Mouse (Mus musculus): ENCODE measurements around the gene Zkscan6.

Gene Zkscan6

DNA sequence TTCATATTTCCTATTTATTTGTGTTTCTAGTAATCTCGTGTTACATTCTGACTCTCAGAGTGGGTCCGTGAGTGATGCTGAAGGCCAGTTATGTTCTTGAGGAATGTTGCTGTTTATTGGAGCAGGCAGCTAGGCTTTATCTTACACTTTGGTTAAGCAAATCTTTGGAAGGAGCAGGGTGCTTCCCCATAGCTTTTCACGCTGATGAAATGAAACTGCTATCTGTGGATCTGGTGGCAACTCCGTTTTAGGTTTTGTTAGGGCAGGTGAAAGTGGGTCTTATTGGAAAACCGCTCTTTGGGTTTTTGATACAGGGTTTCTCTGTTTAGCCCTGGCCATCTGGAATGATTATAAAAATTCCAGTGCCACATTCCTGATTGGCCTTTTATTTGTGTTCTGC, 5.1 kb downstream of the Zkscan6 start:
- CTCF ChIA-PET = no interaction called here

DNA sequence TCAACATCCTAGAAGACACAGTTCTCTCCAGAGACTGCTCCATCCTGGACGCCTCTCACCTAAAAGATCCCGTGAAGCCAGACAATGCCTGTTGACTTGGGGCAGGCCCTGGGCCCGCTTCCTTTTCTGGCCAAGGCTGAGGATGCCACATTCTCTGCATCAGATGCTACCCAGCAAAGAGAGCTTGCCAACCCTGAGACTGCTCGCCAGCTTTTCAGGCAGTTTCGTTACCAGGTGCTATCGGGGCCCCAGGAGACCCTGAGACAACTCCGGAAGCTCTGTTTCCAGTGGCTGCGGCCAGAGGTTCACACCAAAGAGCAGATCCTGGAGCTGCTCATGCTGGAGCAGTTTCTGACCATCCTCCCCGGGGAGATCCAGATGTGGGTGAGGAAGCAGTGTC, 7.4 kb downstream of the Zkscan6 start:
- CTCF ChIA-PET = no interaction called here

DNA sequence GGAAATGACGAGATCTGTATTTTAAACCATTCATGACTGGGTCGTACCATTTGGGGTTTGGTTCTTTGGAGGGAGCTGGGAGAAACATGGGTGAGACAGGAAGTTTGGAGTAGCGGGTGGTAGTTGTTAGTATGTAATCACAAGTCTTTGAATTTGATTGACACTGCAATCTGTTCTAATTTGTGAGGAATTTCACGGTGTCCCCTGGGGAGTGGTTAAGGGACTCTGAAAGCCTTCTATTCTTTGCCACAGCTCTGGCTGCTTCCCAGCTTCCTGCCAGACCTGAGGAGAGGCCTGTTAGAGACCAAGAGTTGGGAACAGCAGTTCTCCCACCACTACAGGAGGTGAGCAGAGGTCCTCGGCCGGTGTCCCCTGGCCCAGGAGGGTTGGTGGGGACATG, 9.3 kb downstream of the Zkscan6 start:
- CTCF ChIA-PET = no interaction called here

DNA sequence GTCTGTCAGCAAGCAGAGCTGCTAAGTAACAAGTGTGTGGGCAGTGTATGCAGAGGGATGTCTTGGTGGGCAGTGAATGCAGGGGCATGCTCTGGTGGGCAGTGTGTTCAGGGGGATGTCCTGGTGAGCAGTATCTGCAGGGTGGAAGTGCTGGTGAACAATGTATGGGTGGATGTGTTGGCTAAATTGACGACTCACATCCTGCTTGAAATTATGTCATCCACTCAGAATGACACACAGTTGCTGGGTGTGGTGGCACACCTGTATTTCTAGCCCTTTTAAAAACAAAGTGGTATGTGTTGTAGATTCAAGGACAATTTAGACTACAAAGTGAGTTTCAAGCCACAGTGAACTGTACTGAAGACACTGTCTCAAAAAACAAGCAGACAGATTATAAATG, 11.2 kb downstream of the Zkscan6 start:
- CTCF ChIA-PET = no interaction called here

DNA sequence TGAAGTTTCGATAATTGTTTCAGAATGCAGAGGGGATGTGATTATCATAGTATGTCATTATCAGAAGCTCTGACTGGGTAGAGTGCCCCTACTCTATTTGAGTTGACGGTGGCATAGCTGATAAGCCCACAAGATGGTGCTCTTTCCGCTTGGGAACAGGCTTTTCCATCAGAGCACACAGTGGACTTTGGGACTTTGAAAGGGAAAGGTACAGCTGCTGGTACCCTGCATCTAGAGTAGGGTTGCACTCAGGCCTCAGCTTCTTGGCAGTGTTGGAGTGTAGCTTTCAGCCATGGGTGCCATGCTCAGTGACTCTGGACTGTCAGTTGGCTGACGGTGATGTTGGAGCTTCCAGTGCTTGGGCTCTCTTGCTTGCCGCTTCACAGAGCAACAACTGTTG, 13.3 kb downstream of the Zkscan6 start:
- CTCF ChIA-PET = interaction anchor here (0.6 kb wide), 1 partner anchor 1233 kb away, joined by 5 read pairs; no protein-coding TSS in a partner anchor

DNA sequence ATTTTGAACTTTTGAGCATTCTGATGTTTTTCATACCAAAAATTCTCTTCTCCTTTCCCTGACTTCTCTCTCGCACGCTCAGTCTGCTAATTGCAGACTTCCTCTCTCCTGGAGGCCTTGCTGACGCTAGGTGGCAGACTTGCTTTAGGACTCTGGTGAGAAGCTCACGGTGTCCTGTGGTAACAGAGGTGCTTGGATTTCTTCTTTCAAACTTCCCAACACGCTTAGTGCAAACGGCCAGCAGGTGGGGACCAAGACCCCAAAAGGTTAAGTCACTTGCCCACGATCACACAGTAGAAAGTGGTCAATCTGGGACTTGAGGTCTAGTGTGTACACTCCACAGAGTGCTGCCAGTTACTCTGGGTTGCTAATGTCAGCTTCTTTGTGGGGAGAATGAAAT, 13.9 kb downstream of the Zkscan6 start:
- CTCF ChIA-PET = no interaction called here

DNA sequence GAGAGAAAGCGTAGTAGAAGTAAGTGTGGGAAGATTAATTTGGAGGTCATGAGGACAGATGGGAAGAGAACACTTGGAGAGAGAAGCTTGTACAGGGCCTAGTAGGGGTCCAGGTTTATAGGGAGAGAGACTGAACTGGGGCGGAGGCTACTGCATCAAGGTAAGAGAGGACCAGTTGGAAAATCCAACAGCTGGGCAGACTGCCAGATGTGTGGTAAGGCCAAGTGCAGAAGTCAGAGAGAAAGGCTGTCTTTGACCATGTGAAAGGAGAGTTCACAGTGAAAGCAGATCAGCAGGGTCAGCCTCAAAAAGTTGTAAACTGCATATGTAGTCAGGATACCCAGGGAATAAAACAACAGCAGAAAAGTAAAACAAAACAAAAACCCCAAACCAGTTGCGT, 17.6 kb downstream of the Zkscan6 start:
- CTCF ChIA-PET = no interaction called here

DNA sequence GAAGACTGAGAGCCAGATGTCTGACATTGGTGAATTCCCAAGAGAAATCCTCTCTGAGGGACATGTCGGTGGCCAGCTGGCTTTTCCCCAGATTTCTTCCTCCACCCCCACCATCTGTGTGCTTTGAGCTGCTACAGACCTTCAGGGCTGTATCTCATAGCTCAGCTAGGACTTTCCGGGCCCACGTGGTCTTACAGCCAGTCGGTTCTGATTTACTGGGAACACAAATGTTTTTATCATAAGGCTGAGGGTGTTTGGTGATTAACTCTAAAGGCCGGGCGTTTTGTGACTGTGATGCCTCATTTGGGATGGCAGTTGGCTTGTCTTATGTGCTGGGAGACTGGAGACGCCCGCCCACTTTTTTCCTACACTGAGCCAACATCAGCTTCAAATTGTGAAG, 32.0 kb downstream of the Zkscan6 start:
- CTCF ChIA-PET = no interaction called here

DNA sequence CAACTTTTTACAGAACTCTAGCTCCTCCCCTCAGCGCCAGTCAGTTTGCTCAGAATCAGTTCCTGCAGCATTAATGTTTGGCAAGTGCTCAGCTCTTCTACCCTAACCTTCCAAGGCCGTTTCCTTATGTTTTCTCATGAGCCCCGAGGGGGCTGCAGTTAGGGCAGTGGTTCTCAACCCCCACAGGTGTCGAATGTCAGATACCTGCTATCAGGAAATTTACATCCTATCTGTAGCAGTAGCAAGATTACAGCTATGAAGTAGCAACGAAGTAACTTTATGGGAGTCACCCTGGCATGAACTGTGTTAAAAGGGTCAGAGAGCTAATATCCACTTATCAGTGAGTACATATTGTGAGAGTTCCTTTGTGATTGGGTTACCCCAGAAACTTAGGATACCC, 39.5 kb downstream of the Zkscan6 start:
- CTCF ChIA-PET = no interaction called here

DNA sequence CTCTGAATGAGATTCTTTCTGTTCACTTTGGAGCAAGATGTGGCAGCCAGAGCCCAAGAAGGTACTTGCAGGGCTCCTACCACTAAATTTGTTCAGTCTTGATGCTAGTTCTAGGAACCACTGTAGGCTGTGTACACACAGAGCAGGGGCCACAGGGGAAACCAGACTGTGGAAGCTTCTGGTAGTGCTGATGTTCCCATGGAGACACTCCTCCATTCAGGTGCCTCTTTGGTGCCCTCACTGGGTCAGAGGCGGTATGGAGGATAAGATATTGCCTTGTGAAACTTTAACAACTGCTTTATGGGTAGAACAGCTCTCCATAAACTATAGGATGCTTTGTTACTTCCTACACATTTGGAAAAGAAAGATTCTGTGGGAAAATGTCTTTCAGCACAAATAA, 45.1 kb downstream of the Zkscan6 start:
- CTCF ChIA-PET = no interaction called here

DNA sequence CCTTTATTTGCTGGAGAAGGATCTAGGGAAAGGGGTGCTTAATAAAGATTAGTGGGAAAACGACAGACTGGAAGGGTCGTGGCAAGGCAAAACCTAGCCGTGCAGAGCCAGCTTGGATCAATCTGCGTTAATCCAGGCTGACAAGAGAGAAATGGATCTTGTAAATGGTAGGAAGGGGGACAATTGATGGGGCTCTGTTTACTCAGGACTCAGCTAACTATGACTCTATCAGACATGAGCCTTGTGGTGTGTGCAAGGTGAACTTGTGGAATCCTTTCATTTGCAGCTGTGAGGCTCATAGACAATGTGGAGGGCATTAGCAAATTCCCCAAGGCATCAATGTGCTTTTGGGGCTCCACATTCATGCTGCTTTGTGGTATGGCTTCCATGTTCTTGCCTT, 54.5 kb downstream of the Zkscan6 start:
- CTCF ChIA-PET = no interaction called here

DNA sequence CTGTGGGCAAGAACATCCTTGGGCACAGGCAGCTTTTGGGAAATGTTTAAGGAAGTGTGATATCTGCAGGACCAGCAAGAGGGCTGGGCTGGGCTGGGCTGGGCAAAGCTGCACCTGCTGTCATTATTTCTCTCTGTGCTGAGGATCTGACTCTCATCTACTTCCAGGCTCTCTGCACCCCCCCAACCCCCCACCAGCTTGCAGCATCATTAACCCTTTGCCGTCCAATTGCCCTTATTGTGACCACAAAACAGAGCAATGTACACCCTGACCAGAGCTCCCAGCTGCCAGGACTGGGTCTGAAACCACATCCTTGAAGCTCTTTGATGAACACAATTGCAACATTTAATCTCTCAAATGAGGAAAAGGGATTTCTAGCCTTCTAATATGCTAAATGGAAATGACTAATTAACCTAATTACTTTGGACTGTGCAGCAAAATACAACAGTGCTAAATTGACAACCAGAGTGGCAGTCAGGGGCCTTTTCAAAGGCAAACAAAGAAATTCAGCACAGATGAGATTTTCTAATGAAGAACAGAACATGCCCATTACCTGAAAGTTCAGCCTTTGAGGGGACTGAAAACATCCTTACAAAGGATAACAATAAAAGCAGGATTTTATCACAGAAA, 70.3 kb downstream of the Zkscan6 start:
- CTCF ChIA-PET = no interaction called here
